Mouse (Mus musculus): ENCODE results near the gene Tmem41b. TPM values are rescaled to one million over a fixed set of nuclear protein-coding genes. Genes with fewer than 3 reads are reported as not detected.

Gene Tmem41b
- total RNA-seq, 2 experiments from 2014 or later: 32.8 to 33.3 TPM

DNA sequence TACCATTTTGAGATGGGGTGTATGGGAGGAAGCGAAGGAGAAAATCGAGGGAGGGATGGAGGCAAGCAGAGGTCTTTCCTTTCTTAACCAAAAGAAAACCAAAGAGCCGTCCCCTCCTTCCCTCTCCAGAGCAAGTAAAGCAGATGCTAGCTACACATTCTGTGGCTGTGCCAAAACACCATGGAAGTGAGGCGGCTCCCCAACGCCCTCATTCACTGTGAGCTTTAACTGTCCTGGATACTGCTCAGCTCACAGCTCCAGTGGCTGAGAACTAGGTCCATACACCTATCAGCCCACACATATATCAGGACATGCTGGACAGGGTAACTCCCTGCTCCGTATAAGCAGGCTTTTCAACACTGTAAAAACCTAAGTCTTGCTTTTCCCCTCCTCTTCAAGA lies 58.4 kb downstream of the Tmem41b start:
- no peak for ATAC-seq (replicated peaks; ENCODE audit: poor library complexity)

DNA sequence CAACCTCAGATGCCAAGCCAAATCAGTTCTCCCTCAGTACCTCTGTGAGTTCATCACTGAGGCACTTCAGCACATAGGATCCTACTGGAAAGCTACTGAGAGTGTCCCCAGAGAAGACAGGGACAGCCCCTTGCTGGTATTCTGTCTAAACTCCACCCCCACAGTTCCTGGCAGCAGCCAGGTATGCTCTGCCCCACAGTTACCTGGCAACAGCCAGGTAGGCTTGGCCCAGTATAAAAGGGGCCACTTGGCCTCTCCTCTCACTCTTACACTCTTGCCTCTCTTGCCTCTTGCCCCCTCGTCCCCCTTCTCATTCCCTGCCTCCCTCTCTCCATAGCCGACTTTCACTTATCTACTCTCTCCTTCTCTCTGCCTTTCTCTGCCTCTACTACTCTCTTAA lies 61.8 kb downstream of the Tmem41b start:
- no peak for ATAC-seq (replicated peaks; ENCODE audit: poor library complexity)

- ATAC-seq (replicated peaks; ENCODE audit: poor library complexity): no peak
Observed at GRCm38 (mm10) chr7:109922889-109923288, 63.8 kb downstream of the Tmem41b start.

Other genes with a start within 250 kb of the Tmem41b start
- 40.5 and 46.5 TPM in 2 replicates for gene Tmem9b, start 234.1 kb downstream of the Tmem41b start, total RNA-seq (2015)
- 16.6 and 26.2 TPM in 2 replicates for gene Tmem9b, start 234.1 kb downstream of the Tmem41b start, total RNA-seq (2017)
- not detected in 2 replicates for gene Nrip3, start 204.9 kb downstream of the Tmem41b start, total RNA-seq (2015)
- 0.04 TPM in 1 of 2 replicates, not detected in the other for gene Nrip3, start 204.9 kb downstream of the Tmem41b start, total RNA-seq (2017)
- not detected in 2 replicates for gene Scube2, start 121.2 kb downstream of the Tmem41b start, total RNA-seq (2015)
- 0.07 TPM in 1 of 2 replicates, not detected in the other for gene Scube2, start 121.2 kb downstream of the Tmem41b start, total RNA-seq (2017)
- 96.7 and 103 TPM in 2 replicates for gene Dennd5a, start 26.5 kb downstream of the Tmem41b start, total RNA-seq (2015)
- 54.9 and 57.8 TPM in 2 replicates for gene Dennd5a, start 26.5 kb downstream of the Tmem41b start, total RNA-seq (2017)
- 121 and 127 TPM in 2 replicates for gene Ipo7, start 31.3 kb upstream of the Tmem41b start, total RNA-seq (2015)
- gene Ipo7, start 31.3 kb upstream of the Tmem41b start, total RNA-seq (2017): 205 and 250 TPM in 2 replicates
- 20.8 and 28.5 TPM in 2 replicates for gene Zfp143, start 74.3 kb upstream of the Tmem41b start, total RNA-seq (2015)
- gene Zfp143, start 74.3 kb upstream of the Tmem41b start, total RNA-seq (2017): 29.6 and 36.6 TPM in 2 replicates
- gene Wee1, start 135.1 kb upstream of the Tmem41b start, total RNA-seq (2015): 74.0 and 85.9 TPM in 2 replicates
- gene Wee1, start 135.1 kb upstream of the Tmem41b start, total RNA-seq (2017): 28.1 and 33.9 TPM in 2 replicates
- gene Swap70, start 234.8 kb upstream of the Tmem41b start, total RNA-seq (2015): 30.1 and 36.6 TPM in 2 replicates
- gene Swap70, start 234.8 kb upstream of the Tmem41b start, total RNA-seq (2017): 67.0 and 68.6 TPM in 2 replicates

Data from megakaryocyte progenitor cell, adult 5-6 weeks (primary cell).